Mouse (Mus musculus): ENCODE data around the gene Spata19.

DNA sequence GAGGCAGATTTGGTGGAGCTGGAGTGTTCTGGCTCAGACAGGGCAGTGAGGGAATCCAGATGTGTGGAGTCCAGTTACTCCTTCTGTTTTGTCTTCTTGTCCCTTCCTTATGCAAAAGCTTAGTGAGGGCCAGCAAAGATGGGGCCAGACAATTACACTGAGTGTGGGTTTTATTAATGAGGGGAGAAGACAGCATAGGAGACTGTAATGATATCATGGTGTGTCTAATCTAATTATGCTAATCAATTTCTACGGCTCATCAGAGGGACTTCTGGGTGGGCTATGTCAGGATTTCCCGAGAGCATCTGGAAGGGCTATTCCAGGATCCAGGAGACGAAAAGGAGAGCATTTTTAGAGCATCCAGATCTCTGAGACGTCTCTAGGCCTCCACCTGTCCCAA, 32.0 kb downstream of the Spata19 start:
- no peak for TF ChIP-seq GATA1 (IDR thresholded peaks at IDR 0.05; ENCODE audit: borderline replicate concordance, low read length)
- no peak for TF ChIP-seq FLI1 (IDR thresholded peaks at IDR 0.05; ENCODE audit: low read length)

Measured in megakaryocyte, embryonic 14.5 days (primary cell).